Mouse (Mus musculus): ENCODE measurements around the gene C2cd4a. TPM values are rescaled to one million over a fixed set of nuclear protein-coding genes. Genes with fewer than 3 reads are reported as not detected.

The C2cd4a gene
- total and polyA plus RNA-seq, 3 experiments: 7.8 to 251 (median 13.2) TPM

GRCm38 (mm10) chr9:67787671-67788070, 44.5 kb downstream of the C2cd4a start:
- H3K4me3 ChIP-seq (ENCODE audit: low read depth, low read length): no peak overlapping the region
- H3K27me3 ChIP-seq (ENCODE audit: insufficient read depth, low read length): peaks cover 12% of the 10 kb centered on the region
- no peak for ATAC-seq (ENCODE audit: extremely low read depth, insufficient number of reproducible peaks, low FRiP score, poor library complexity, severe bottlenecking)
- no peak for DNase-seq (ENCODE audit: low spot score)
- H3K4me1 ChIP-seq (ENCODE audit: insufficient read depth, low read depth, low read length): no peaks in the 10 kb centered on the region
- H3K36me3 ChIP-seq (replicated peaks): no peaks in the 10 kb centered on the region
- no peaks in the 10 kb centered on the region for H3K9me3 ChIP-seq (replicated peaks)
- no peak for TF ChIP-seq GATA1 (IDR thresholded peaks at IDR 0.05; ENCODE audit: borderline replicate concordance, low read length)
- no peak for TF ChIP-seq TAL1 (conservative IDR thresholded peaks at IDR 0.05; ENCODE audit: low read depth, low read length)
- TF ChIP-seq POLR2AphosphoS5 (IDR thresholded peaks at IDR 0.05; ENCODE audit: insufficient replicate concordance, low read depth, low read length): no peak
- TF ChIP-seq CTCF (IDR thresholded peaks at IDR 0.05; ENCODE audit: low read depth, low read length): no peak
- TF ChIP-seq GATA2 (IDR thresholded peaks at IDR 0.05; ENCODE audit: borderline replicate concordance, low read depth, low read length): no peak

- TF ChIP-seq GATA2 (IDR thresholded peaks at IDR 0.05; ENCODE audit: borderline replicate concordance, low read depth, low read length): no peak
- no peak for TF ChIP-seq TAL1 (conservative IDR thresholded peaks at IDR 0.05; ENCODE audit: low read depth, low read length)
- no peak for TF ChIP-seq GATA1 (IDR thresholded peaks at IDR 0.05; ENCODE audit: borderline replicate concordance, low read length)
- TF ChIP-seq POLR2AphosphoS5 (IDR thresholded peaks at IDR 0.05; ENCODE audit: insufficient replicate concordance, low read depth, low read length): no peak
- no peak for TF ChIP-seq CTCF (IDR thresholded peaks at IDR 0.05; ENCODE audit: low read depth, low read length)
- Histone ChIP-seq H3K9me3 (replicated peaks) (no peaks in the 10 kb centered on the region), H3K36me3 (replicated peaks) (no peaks in the 10 kb centered on the region), H3K27me3 (ENCODE audit: insufficient read depth, low read length) (peaks cover 10% of the 10 kb centered on the region), H3K4me1 (ENCODE audit: insufficient read depth, low read depth, low read length) (no peaks in the 10 kb centered on the region), H3K4me3 (ENCODE audit: low read depth, low read length) (no peak overlapping the region)
- ATAC-seq (ENCODE audit: extremely low read depth, insufficient number of reproducible peaks, low FRiP score, poor library complexity, severe bottlenecking) (no peak), DNase-seq (ENCODE audit: low spot score) (no peak)
Measured at GRCm38 (mm10) chr9:67786311-67786710, 45.8 kb downstream of the C2cd4a start.

- H3K27me3 ChIP-seq (ENCODE audit: insufficient read depth, low read length): peaks cover 7% of the 10 kb centered on the region; the same call in 1 of the 2 replicates
- DNase-seq (ENCODE audit: low spot score) (no peak), ATAC-seq (ENCODE audit: extremely low read depth, insufficient number of reproducible peaks, low FRiP score, poor library complexity, severe bottlenecking) (no peak)
- peak; percentile 55 for TF ChIP-seq CTCF (IDR thresholded peaks at IDR 0.05; ENCODE audit: low read depth, low read length)
- TF ChIP-seq POLR2AphosphoS5 (IDR thresholded peaks at IDR 0.05; ENCODE audit: insufficient replicate concordance, low read depth, low read length): no peak
- H3K9me3 ChIP-seq (replicated peaks): no peaks in the 10 kb centered on the region
- no peaks in the 10 kb centered on the region for H3K36me3 ChIP-seq (replicated peaks)
- no peaks in the 10 kb centered on the region for H3K4me1 ChIP-seq (ENCODE audit: insufficient read depth, low read depth, low read length)
- H3K4me3 ChIP-seq (ENCODE audit: low read depth, low read length): no peak overlapping the region
Measured at GRCm38 (mm10) chr9:67783925-67784324, 48.2 kb downstream of the C2cd4a start.

- TF ChIP-seq GATA1 (IDR thresholded peaks at IDR 0.05; ENCODE audit: borderline replicate concordance, low read length) (no peak), POLR2AphosphoS5 (IDR thresholded peaks at IDR 0.05; ENCODE audit: insufficient replicate concordance, low read depth, low read length) (no peak), TAL1 (conservative IDR thresholded peaks at IDR 0.05; ENCODE audit: low read depth, low read length) (no peak)
- Histone ChIP-seq H3K4me3 (ENCODE audit: low read depth, low read length) (no peak overlapping the region), H3K4me1 (ENCODE audit: insufficient read depth, low read depth, low read length) (no peaks in the 10 kb centered on the region; the same call in 1 of the 2 replicates), H3K9me3 (replicated peaks) (no peaks in the 10 kb centered on the region), H3K36me3 (replicated peaks) (no peaks in the 10 kb centered on the region), H3K27me3 (ENCODE audit: insufficient read depth, low read length) (peaks cover 10% of the 10 kb centered on the region; the same call in 1 of the 2 replicates)
- ATAC-seq (ENCODE audit: extremely low read depth, insufficient number of reproducible peaks, low FRiP score, poor library complexity, severe bottlenecking): no peak
- no peak for DNase-seq (ENCODE audit: low spot score)
Measured at GRCm38 (mm10) chr9:67783464-67783863, 48.7 kb downstream of the C2cd4a start.

- H3K4me1 ChIP-seq (ENCODE audit: insufficient read depth, low read depth, low read length): no peaks in the 10 kb centered on the region; the same call in 1 of the 2 replicates
- no peak for DNase-seq (ENCODE audit: low spot score)
- H3K27me3 ChIP-seq (ENCODE audit: insufficient read depth, low read length): peaks cover 9% of the 10 kb centered on the region; the same call in 1 of the 2 replicates
- no peak for ATAC-seq (ENCODE audit: extremely low read depth, insufficient number of reproducible peaks, low FRiP score, poor library complexity, severe bottlenecking)
- no peak for TF ChIP-seq CTCF (IDR thresholded peaks at IDR 0.05; ENCODE audit: low read depth, low read length)
- TF ChIP-seq GATA1 (IDR thresholded peaks at IDR 0.05; ENCODE audit: borderline replicate concordance, low read length): no peak
- no peak for TF ChIP-seq GATA2 (IDR thresholded peaks at IDR 0.05; ENCODE audit: borderline replicate concordance, low read depth, low read length)
- TF ChIP-seq TAL1 (conservative IDR thresholded peaks at IDR 0.05; ENCODE audit: low read depth, low read length): no peak
- TF ChIP-seq POLR2AphosphoS5 (IDR thresholded peaks at IDR 0.05; ENCODE audit: insufficient replicate concordance, low read depth, low read length): no peak
- no peaks in the 10 kb centered on the region for H3K36me3 ChIP-seq (replicated peaks)
- no peak overlapping the region for H3K4me3 ChIP-seq (ENCODE audit: low read depth, low read length)
- H3K9me3 ChIP-seq (replicated peaks): no peaks in the 10 kb centered on the region
Measured at GRCm38 (mm10) chr9:67782786-67783185, 49.3 kb downstream of the C2cd4a start.

Other genes with a start within 250 kb of the C2cd4a start
- not detected in 2 replicates for gene C2cd4b, start 72.9 kb downstream of the C2cd4a start, total RNA-seq (2014; fragmentation: Nextera tagmentation)
- not detected in 2 replicates for gene C2cd4b, start 72.9 kb downstream of the C2cd4a start, total RNA-seq (2017)
- gene C2cd4b, start 72.9 kb downstream of the C2cd4a start, polyA plus RNA-seq (2012): not detected in 2 replicates
- 356 and 366 TPM in 2 replicates for gene Vps13c, start 8.1 kb upstream of the C2cd4a start, total RNA-seq (2014; fragmentation: Nextera tagmentation)
- 111 and 145 TPM in 2 replicates for gene Vps13c, start 8.1 kb upstream of the C2cd4a start, total RNA-seq (2017)
- gene Vps13c, start 8.1 kb upstream of the C2cd4a start, polyA plus RNA-seq (2012): 14.3 and 26.3 TPM in 2 replicates